Mouse (Mus musculus) G1E (cell line): ENCODE data around the gene U2surp. TPM values are rescaled to one million over a fixed set of nuclear protein-coding genes. Genes with fewer than 3 reads are reported as not detected.

Experiments
- ATAC-seq: 2 replicates; pipeline ENCODE4 v1.8.0; 2016; ENCODE audit warnings: mild to moderate bottlenecking; ENCODE audit not compliant: insufficient number of reproducible peaks, poor library complexity, low FRiP score, severe bottlenecking; ENCODE audit errors: extremely low read depth
- DNase-seq: peaks from one replicate; pipeline ENCODE4 v3.0.0; 2012; ENCODE audit warnings: low spot score
- H3K27me3 ChIP-seq: 2 replicates; pipeline ENCODE4 v1.6.1; 2012; ENCODE audit warnings: mild to moderate bottlenecking, low read length, inconsistent platforms; ENCODE audit not compliant: insufficient read depth
- H3K36me3 ChIP-seq: replicated peaks from 2 replicates; pipeline ENCODE3; 2012; ENCODE audit warnings: mild to moderate bottlenecking, inconsistent platforms
- H3K4me1 ChIP-seq: 2 replicates; pipeline ENCODE4 v1.6.1; 2012; ENCODE audit warnings: low read depth, low read length, inconsistent platforms, mixed read lengths; ENCODE audit not compliant: insufficient read depth
- H3K4me3 ChIP-seq: 2 replicates; pipeline ENCODE4 v1.5.1; 2012; ENCODE audit warnings: low read depth, mild to moderate bottlenecking, inconsistent platforms, low read length, moderate library complexity, mixed read lengths
- H3K9me3 ChIP-seq: replicated peaks from 2 replicates; pipeline ENCODE4 v1.6.1; 2012; ENCODE audit warnings: inconsistent platforms
- CTCF ChIP-seq: IDR thresholded peaks from 2 replicates; pipeline ENCODE4 v1.5.1; 2012; ENCODE audit warnings: low read depth, low read length, inconsistent platforms, mixed read lengths
- GATA1 ChIP-seq: IDR thresholded peaks from 2 replicates; pipeline ENCODE4 v1.6.1; 2012; ENCODE audit warnings: borderline replicate concordance, low read length, inconsistent platforms, mixed read lengths
- GATA2 ChIP-seq: IDR thresholded peaks from 2 replicates; pipeline ENCODE4 v1.6.1; 2012; ENCODE audit warnings: low read depth, low read length, inconsistent platforms, borderline replicate concordance
- POLR2AphosphoS5 ChIP-seq: IDR thresholded peaks from 2 replicates; pipeline ENCODE4 v1.6.1; 2012; ENCODE audit warnings: low read depth, low read length, inconsistent platforms; ENCODE audit not compliant: insufficient replicate concordance
- TAL1 ChIP-seq: conservative IDR thresholded peaks from 2 replicates; pipeline ENCODE4 v1.6.1; 2012; ENCODE audit warnings: low read depth, low read length, inconsistent platforms, mixed read lengths
- polyA plus RNA-seq: library from polyadenylated mRNA; stranded (reverse); fragments of >175 nt; gene quantifications from 2 replicates; pipeline ENCODE4 v1.2.3, GENCODE M21; 2012
- total RNA-seq, 2 experiments: library from RNA; stranded (forward) in 1 of 2; stranded (reverse) in 1 of 2; fragments of 200-1000 nt in 1 of 2; fragments of >200 nt in 1 of 2; fragmentation: Nextera tagmentation in 1 of 2; gene quantifications; 2 replicates each; pipeline ENCODE4 v1.2.3; 2014 to 2017

Gene U2surp
- total and polyA plus RNA-seq, 3 experiments = 14.1 to 232 (median 222) TPM

DNA sequence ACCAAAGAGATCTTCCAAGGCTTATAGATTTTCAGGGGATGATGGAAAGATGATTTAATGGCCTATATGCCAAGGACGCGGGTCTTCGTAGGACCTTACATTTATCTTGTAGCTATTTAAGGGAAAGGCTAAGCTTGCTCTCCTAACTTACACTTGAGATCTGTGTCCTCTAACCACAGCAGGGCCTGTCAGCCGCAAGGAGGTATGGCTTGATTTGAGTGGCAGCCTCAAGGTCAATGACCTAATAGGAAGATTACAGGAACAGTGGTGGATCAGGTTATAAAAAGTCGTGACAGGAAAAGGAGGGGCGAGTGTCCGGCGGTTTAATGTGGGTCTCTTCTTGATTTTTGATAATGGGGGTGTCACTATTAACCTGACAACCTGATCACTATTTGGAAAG is 61.2 kb downstream of the U2surp start:
- H3K36me3 ChIP-seq = peaks cover 46% of the 10 kb centered on the region
- no peaks in the 10 kb centered on the region for H3K4me1 ChIP-seq
- H3K4me3 ChIP-seq = no peak overlapping the region
- ATAC-seq (no peak), DNase-seq (no peak)
- TF ChIP-seq TAL1 (no peak), POLR2AphosphoS5 (no peak), GATA2 (no peak), CTCF (no peak), GATA1 (no peak)
- no peaks in the 10 kb centered on the region for H3K9me3 ChIP-seq
- H3K27me3 ChIP-seq = no peaks in the 10 kb centered on the region

DNA sequence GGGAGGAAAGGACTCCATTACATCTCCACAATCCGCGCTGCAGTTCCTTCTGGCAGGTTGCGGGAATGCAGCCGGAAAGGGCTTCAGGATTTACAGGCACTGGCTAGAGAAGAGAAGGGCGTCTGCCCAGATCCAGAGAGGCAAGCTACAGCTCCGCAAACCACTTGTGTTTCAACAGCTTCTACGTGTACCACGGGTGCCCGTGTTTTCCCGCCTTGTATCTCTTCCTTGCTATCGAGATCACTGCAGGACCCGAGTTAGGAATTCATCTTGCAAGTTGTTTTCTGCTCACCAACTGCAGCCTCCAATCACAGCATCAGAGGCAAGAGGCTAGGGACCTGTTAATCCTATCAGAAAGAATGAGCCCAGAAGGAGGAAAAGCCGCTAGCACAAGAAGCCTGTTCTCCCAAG is 69.5 kb downstream of the U2surp start:
- Histone ChIP-seq H3K36me3 (peaks cover 2% of the 10 kb centered on the region), H3K9me3 (no peaks in the 10 kb centered on the region), H3K4me1 (no peaks in the 10 kb centered on the region), H3K4me3 (no peak overlapping the region), H3K27me3 (no peaks in the 10 kb centered on the region)
- DNase-seq = no peak
- TF ChIP-seq GATA2 = no peak
- TF ChIP-seq CTCF = no peak
- TF ChIP-seq GATA1 = no peak
- no peak for TF ChIP-seq TAL1
- no peak for TF ChIP-seq POLR2AphosphoS5
- ATAC-seq = no peak

DNA sequence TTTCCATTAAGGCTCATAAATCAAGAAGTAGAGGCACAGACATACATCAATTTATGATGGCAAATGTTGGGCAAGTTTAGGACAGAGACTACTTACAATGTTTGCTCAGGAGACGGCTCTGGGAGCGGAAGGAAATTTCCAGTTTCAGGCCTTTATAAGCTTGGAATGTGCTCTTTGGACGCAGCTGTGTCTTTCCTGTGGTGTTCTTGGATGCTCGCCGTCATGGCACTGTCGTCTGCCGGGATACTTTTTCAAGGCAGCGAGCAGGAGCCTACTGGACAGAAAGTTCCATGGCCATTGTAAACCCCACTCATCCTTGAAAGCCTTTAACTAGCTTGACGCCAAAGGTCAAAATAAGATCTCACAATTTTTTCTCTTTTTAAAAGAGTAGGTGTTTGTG is 73.9 kb downstream of the U2surp start:
- Histone ChIP-seq H3K27me3 (no peaks in the 10 kb centered on the region), H3K36me3 (no peaks in the 10 kb centered on the region), H3K4me1 (no peaks in the 10 kb centered on the region), H3K9me3 (no peaks in the 10 kb centered on the region), H3K4me3 (no peak overlapping the region)
- ATAC-seq (no peak), DNase-seq (no peak)
- TF ChIP-seq CTCF (no peak), POLR2AphosphoS5 (no peak), GATA1 (no peak), TAL1 (no peak), GATA2 (no peak)

DNA sequence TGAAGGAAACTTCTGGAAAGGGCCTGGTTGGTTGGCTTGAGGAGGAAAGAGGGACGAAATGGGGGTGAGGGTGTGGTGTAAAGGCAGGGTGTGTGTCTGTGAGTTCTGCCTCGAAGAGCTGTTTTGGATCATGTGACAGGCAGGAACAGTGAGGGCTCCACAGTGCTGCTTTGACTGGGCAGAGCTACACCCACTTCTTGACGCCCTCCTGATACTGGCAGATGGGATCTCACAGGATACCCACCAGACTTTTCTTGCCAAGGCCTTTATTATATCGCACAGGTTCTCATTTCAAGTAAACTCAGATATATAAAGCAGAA is 75.5 kb downstream of the U2surp start:
- no peak for ATAC-seq
- TF ChIP-seq CTCF = no peak
- TF ChIP-seq GATA1 = no peak
- TF ChIP-seq POLR2AphosphoS5 = no peak
- no peak for TF ChIP-seq TAL1
- no peak for TF ChIP-seq GATA2
- Histone ChIP-seq H3K4me1 (no peaks in the 10 kb centered on the region), H3K36me3 (no peaks in the 10 kb centered on the region), H3K9me3 (no peaks in the 10 kb centered on the region), H3K4me3 (no peak overlapping the region), H3K27me3 (no peaks in the 10 kb centered on the region)
- no peak for DNase-seq

DNA sequence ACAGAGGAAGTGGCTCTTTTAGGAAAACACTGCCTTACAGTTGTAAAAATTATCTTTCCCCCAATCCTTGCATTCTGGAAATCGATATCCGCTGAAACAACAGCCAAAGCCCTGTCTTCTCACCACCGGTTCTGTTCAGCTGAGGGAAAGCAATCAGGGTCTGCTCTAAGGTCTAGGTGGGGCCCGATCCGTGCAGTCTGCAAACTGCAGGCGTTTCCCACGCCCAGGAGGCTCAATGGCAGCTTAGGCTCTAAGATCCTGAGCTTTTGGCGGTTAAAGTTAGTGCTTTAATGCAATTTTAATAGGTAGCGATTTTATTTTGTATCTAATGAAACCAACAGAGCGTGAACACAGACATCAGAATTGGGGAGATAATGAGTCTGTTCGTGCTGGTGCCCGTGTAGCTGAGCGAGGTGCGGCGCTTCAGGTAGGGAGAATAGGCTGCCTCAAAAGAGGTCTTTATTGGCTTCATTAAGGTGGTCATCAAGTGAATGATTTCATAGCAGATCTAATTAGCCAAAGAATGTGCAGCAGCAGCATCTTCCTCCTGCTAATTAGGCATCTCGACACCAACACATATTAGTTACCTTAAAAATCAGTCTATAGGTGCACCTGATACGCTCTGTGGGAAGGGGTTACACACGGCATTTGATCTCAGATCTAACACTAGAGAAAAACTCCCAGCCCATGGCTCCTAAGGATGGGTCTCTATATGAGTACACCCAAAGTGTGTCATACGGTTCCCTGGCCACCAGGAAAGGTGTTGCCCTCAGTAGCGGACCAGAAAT is 76.1 kb downstream of the U2surp start:
- Histone ChIP-seq H3K9me3 (no peaks in the 10 kb centered on the region), H3K27me3 (no peaks in the 10 kb centered on the region), H3K36me3 (no peaks in the 10 kb centered on the region), H3K4me1 (no peaks in the 10 kb centered on the region), H3K4me3 (no peak overlapping the region)
- ATAC-seq (no peak), DNase-seq (no peak)
- TF ChIP-seq CTCF = no peak
- no peak for TF ChIP-seq POLR2AphosphoS5
- no peak for TF ChIP-seq GATA1
- no peak for TF ChIP-seq GATA2
- TF ChIP-seq TAL1 = no peak

GRCm38 (mm10) chr9:95428277-95428676 is 83.5 kb downstream of the U2surp start:
- Histone ChIP-seq H3K4me1 (no peaks in the 10 kb centered on the region), H3K36me3 (no peaks in the 10 kb centered on the region), H3K4me3 (no peak overlapping the region), H3K27me3 (no peaks in the 10 kb centered on the region), H3K9me3 (0 out of 2 replicates have a peak, but pooled peaks cover 2% of the 10 kb centered on the region)
- no peak for DNase-seq
- ATAC-seq = no peak
- no peak for TF ChIP-seq TAL1
- no peak for TF ChIP-seq CTCF
- no peak for TF ChIP-seq GATA2
- no peak for TF ChIP-seq POLR2AphosphoS5
- TF ChIP-seq GATA1 = no peak
